Mouse (Mus musculus): ENCODE data around the gene Wbp4.
A peak's percentile ranks its signal among the peaks of the same experiment; 100 is the strongest.
"Not testable (repeated sequence)": the region's sequence is repeated elsewhere in the genome, so short reads cannot be mapped to it uniquely, and the experiment has no call there.

Wbp4 gene

DNA sequence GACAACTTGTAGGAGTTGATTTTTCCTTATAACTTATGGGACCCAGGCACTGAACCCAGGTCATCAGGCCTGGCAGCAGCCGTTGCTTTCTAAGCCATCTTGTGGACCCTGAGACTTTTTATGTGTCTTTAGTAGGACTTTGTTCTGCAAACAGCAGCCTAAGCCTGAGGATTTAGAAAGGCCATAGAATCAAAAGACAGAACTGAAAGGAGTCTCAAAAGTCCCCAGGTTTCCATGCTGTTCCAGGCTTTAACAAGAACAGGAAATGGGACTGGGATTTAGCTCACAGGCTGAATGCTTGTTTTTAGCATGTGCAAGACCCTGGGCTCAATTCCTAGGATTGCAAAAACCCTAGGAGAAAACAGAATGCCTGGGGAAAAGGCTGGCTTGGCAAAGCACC, 26.5 kb upstream of the Wbp4 start:
- DNase-seq (ENCODE audit: low read depth, low spot score) = no peak

DNA sequence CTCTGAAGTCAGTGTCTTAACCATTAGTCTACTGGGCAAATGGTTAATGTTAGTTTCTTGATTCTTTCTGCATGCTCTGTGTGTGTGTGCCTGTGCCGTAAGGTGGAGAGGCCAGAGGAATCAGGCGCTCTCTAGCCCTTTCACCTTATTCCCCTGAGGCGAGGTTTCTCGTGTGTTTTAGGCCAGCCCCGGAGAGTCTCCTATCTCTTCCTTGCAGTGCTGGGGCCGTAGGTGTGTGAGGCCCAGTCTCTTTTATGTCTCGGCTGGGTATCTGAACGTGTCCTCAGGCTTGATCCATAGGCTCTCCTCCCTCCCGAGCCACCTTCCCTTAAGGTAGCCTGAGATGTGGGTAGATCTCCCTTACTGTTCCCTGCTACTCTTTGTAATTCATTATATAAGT, 24.9 kb upstream of the Wbp4 start:
- no peak for DNase-seq (ENCODE audit: low read depth, low spot score)

DNA sequence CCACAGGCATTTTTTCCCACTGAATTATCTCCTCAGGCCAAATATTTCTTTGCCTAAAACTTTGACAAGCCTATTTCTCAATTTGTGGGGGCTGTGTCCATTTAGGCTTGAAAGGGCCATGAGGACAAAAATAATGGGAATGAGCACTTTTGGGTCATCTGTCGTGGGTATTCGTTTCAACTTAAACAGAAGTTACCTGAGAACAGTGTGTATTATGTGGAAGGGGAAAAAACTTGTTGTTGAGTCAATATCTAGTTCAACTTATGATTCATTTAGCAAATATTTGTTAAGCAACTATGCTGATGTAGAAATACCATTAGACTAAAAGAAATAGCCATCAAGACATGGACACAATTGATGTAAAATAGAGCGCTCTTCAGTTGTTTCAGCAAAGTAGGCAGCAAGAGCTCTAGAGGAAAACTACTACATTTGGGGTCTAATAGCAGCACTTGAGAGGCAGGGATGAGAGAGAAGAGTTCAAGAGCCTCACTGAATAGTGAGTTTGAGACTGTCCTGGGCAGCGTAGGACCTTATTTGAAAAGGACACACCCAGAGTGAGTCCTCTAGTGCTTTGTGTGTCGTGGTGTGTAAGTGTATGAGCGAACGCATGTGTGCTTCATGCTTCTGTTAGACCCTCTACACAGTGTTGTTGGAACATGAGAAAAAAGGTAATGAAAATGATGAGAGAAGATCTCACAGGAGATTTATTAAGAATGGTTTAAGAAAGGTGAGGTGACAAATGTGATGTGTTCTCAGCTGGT, 23.1 kb upstream of the Wbp4 start:
- no peak for DNase-seq (ENCODE audit: low read depth, low spot score)

DNA sequence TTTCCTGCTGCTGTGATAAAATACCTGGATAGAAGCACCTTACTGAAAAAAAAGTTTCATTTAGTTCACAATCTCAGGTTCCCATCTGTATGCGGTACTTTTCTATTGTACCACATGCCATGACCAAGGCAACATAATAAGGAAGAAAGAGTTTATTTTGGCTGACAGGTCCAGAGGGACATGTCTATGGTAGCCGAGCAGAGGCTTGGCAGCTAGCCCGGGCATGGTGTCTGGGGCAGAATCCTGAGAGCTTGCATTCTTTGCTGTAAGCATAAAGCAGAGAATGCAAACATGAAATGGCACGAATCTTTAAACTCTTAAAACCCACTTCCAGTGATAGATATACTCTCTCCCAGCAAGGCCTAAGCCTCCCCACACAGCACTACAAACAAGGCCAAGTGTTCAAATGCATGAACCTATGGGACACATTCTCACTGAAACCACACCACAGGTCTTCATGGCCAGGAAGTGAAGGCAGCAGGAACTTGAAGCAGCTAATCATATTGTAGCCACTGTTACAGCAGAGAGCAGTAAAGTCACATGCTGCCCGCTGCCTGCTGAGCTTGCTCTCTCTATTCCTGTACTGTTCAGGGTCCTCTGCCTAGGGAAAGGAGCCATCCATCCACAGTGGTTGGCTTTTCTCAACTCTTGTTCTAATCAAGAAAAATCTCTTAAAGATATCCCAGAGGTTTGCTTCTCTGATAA, 22.2 kb upstream of the Wbp4 start:
- DNase-seq (ENCODE audit: low read depth, low spot score) = no peak

DNA sequence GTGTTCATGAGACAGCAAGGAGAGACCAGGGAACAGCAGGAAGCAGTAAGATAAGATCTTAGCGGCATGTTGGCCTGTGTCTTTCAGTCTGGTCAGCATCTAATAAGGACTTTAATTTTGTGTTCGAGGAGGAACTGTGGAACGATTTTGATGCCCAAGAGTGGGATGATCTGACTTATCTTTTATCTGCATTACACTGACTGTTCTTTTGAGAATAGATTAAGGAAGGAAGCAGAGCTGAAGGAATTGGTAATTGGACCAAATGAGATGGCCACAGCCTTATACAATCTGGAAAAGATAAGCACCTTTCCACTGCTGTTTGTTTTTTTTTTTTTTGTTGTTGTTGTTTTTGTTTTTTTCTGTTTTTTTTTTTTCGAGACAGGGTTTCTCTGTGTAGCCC, 19.4 kb upstream of the Wbp4 start:
- DNase-seq (ENCODE audit: low read depth, low spot score) = no peak

DNA sequence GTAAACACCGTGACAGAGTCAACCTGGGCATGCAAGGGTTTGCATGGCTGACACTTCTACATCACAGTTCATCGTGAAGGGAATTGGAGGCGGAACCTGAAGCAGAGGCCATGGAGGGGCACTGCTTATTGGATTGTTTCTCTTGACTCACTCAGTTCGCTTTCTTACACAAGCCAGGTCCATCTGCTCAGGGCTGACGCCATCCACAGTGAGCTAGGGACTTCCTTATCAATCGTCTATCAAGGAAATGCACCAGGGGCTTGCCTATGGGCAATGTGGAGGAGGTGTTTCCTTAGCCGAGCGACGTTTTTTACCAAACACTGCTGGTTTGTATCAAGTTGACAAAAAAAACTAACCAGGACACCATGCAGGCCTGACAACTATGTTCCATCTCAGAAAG, 18.0 kb upstream of the Wbp4 start:
- no peak for DNase-seq (ENCODE audit: low read depth, low spot score)

DNA sequence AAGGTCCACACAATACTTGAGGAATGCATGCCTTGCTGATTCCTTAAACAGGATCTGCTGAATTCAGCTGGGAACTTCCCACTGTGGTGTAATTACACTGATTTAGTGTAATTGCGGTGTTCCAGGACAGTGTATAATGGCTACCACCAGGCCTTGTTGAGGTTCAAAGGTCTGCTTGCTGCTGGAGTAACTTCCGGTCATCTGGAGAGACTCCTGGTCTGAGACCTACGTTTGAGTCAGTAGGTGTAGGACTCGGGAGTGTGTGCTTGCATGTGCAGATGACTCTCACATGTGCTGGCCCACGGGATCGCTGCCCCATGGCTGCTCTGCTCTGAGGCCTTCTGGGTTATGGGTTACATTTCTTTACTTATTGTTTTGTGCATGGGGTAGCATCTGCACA, 13.0 kb upstream of the Wbp4 start:
- DNase-seq (ENCODE audit: low read depth, low spot score) = no peak

DNA sequence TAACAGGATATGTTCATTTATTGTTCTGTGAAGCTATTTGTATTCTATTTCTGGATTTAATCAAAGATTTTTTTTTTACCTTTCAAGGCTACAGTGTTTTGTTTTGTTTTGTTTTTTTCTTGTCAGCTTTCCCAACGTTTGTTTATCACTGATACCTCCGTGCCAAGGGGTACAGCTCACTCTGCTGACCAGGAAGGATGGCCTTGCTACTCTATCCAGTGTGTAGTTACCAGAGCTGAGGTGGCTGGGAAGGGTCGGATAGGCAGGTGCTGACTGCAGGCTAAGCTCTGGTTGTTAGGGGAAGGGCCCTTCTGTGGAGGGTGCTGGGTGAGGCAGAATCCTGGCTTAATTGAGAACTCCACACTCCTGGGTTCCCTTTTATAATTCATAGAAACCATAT, 8.9 kb upstream of the Wbp4 start:
- DNase-seq (ENCODE audit: low read depth, low spot score) = no peak

DNA sequence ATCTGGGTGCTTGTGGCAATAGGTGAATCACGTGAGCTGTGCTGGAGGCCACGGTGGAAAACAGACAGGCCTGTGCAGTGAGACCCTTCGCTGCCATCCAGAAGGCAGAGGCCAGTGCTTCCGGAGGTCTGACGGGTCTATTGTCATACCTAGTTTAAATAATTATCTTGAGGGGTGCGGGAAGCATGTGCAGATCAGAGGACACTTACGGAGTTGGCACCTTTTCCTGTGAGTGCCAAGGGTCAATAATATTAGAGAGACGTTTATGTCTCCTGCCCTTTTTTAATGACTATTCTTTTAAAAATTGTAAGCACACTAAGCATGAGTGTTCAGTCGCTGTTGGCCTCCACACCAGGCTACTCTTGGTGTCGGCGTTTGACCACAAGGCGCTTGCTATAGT, 7.8 kb upstream of the Wbp4 start:
- DNase-seq (ENCODE audit: low read depth, low spot score) = no peak

DNA sequence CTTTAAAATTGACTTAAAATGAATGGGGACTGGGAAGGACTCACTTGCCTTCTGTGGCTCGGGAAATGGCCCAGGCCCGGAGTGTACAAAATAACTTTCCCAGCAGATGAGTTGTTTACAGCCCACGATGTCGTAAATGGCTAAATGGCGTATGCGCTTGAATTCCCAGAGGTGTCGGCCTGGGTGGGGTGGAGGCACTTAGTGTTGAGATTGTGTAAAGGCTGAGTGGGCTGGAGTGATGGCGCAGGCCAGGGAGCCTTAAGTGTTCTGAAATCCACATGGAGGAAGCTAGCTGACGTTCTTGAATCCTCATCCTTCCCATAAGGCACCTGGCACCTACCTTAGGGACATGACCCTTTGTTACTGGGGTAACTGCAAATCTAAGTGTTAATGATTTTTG, 7.2 kb upstream of the Wbp4 start:
- no peak for DNase-seq (ENCODE audit: low read depth, low spot score)

DNA sequence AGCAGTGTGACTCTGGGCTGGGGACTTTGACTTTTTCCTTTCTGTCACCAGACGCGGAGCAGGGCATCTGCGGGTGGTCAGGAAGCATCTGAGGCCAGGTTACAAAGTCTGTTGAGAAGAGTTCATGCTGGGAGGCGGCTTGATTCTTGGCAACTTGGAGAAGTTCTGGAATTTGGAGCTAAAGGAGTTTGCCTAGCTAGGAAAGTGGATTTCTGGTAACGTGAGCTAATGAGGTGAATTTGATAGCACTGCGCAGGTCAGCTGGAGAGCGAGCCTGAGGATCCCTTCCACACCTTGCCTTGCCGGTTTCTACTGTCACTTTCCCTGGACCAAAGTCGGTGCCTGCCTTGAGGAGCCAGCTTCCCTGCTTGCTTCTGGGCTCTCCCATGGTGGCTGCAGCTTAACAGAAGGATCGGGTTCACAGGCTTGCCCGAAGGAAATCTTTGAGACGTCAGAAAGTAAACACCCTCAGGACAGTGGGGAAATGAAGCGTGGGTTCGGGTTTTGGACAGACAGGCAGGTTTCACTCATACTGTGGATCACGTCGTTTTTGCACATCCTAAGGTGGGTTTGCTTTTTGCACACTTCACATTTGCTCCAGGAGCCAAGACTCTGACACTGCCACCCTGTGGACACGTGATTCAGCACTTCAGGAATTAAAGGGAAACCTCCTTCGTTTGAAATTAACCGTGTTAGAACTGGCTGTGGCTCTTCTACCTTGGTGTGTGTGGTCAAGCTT, 5.8 kb upstream of the Wbp4 start:
- DNase-seq (ENCODE audit: low read depth, low spot score) = no peak

DNA sequence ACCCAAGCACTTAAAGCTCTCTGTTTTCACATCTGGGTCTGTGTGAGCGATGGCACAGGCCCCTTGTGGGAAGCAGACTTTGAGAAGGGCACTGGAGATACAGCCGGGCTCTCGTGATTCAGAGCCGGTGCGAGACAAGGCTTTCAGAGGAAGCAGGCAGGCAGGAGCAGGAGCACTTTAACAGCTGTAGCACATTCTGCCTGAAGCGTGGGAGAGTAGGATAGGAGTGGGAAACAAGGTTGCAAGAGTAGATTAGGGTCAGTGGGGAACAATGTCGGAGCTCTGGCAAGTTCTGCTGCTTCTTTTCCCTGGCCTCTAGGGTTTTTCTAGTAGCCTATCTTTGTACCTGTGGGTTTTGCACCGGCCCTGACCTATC, 5.3 kb upstream of the Wbp4 start:
- DNase-seq (ENCODE audit: low read depth, low spot score) = no peak

DNA sequence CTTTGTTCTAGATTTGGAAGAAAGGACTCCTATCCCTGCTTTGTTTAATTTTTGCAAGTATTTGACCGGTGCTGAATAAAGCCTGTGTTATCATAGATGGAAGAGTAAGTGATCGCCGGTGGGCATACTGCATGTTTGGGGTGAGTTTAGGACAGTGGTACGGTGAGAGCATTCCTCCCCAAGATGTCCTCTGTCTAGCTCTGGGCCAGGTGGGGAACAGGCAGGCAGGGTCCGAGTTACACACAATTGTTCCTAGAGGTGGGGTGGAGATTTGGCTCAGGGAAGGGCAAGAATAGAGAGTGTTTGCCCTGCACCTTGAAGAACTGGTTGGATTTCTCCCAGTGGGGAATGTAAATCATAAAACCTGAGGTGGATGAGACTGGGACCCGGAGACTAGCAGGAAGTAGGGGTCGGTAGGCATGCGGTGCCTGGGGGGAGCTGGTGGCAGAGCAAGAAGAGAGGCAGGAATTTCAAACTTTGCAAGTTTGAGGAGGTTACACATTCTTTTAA, 2.3 kb upstream of the Wbp4 start:
- no peak for DNase-seq (ENCODE audit: low read depth, low spot score)

DNA sequence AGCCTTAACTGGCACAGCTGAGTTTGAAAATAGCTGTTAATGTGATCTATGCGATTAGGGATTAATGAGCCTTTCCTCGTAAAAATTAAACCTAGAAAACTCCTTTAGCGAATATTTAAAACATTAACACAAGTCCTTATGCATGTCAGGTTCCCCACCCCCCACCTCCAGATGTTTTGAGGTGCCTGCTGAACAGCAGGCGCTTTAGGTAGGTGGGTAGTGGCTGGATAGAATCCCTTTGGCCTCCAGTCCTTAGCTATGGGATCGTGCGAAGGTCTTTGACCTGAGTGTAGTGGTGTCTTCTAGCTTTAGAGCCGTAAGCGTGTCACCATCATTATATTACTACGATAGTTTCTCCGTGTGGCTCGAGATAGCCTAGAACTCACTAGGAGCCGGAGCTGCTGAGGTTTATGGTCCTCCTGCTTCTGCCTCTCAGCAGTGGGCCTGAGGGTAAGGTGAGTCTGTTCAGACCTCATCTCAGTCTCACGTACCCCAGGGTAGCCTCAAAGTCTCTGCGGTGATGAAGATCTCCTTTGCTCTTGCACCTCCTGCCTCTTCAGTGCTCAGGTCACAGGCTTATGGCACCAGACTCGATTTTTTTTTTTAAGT, 1.5 kb upstream of the Wbp4 start:
- DNase-seq (ENCODE audit: low read depth, low spot score) = no peak

DNA sequence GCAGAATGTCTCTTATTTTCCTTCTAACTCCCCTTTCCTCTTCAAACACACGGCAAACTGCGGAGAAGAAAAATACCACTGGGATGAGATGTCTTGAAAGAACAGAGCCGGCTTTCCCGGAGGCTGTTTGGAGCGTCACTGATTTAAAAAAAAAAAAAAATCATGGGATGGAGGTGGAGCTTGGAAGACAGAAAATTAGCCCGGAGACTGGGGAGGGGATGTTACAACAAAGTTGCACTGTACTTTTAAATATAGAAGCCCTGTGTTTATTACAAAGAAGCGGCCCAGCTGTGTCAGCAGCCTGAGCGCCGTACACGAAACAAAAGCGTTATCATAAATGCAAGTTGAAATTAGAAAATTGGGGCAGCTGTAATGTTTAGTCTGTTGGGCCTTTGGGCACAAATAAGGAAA, 936 bp upstream of the Wbp4 start:
- peak; percentile 49 for DNase-seq (ENCODE audit: low read depth, low spot score)

DNA sequence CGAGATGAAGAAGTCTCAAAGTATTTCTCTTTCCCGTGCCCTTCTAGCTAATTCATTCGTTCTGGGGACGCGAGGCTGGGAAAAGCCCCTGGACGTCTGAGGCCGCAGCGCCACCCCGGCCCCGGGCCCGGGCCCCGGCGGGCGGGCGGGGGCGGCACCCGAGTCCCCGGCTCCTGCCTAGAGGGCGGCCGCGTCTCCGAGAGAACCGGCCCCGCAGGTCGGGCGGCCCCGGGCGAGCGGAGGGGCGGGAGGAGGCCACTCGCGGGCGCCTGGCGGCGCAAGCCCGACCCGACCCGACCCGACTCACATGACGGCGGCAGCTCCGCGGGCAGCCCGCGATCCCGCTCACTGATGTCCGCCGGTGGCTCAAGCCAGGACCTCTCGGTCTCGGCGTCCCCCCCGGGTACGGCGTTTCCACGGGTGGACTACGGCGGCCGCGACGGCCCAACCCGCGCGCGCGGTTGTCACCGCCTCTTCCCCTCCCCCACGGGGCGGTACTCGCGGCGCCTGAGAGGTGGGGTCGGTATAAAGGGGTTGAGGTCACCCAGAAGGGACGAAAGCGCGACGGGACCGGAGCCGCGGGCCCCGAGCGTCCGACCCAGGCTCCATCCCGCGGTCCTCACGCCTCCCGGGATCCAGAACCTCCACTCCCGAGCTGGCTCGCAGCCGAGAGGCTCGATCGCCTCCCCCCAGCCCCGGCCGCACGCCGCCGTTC, 539 bp downstream of the Wbp4 start, which contains the start of gene Elf1:
Gene Elf1, plus strand, starts transcription at position 571 of the 715 bp plus-strand sequence.
- peak; percentile 88 for DNase-seq (ENCODE audit: low read depth, low spot score)

DNA sequence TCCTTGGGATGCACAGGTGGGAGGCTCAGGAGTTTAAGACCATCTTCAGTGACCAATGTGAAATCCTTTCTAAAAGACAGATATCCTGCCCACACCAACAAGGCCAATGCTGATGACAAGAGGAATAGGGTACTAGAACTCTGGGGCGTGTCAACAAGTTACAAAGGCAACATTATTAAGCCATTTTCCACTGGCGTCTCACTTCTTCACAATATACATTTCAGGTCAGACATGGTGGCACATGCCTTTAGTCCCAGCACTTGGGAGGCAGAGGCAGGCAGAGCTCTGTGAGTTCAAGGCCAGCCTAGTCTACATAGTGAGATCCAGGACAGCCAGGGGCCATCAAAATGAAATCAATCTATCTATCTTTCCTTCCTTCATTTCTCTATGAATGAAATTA, 7.9 kb downstream of the Wbp4 start:
- no peak for DNase-seq (ENCODE audit: low read depth, low spot score)

DNA sequence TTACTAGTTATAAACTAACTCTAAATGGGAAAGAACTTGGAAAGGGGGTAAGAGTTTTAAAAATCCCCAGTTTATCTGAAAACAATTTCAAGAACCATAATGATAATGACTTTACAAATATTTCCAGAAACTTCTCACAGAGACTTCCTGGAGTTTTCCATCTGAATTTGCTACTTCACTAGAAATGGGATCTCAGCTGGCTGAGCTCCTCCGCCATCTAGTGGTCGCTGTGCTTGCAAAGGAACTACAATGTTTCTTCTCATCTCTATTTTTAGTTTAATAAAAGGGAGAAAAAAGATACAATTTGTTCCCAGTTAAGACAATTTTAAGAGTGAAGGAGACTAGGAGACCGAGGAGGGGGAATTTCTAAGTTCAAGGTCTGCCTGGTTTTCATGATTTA, 13.7 kb downstream of the Wbp4 start:
- DNase-seq (ENCODE audit: low read depth, low spot score) = peak; percentile 46

DNA sequence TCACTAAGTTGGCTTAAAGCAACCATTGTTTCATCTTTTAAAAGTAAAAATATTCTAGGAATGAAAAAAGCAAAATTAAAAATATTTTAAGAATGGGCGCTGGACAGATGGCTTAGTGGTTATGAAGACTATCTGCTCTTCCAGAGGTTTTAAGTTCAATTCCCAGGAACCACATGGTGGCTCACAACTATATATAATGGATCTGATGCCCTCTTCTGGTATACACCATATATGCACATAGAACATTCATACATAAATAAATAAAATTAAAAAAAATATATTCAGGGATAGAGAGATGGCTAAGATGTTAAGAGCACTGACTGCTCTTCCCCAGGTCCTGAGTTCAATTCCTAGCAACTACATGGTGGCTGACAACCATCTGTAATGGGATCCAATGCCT, 15.7 kb downstream of the Wbp4 start:
- no peak for DNase-seq (ENCODE audit: low read depth, low spot score)

DNA sequence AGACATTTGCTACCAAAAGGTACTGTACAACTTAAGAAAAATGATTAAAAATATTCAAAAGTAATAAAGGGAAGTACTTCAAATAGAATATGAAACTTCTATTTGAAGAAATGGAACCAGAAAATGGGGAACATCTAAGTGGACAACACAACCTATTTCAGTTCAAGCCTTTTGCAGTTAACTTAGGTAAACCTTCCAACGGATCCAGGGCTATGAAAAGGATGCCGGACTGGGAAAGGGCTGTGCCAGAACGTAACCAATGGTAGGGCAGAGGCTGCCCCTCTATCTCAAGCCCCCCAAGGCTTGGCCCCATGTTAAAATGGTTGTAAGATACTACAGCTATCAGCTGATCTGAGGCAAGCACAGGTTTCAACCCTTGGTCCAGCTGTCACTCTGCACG, 20.3 kb downstream of the Wbp4 start:
- no peak for DNase-seq (ENCODE audit: low read depth, low spot score)

DNA sequence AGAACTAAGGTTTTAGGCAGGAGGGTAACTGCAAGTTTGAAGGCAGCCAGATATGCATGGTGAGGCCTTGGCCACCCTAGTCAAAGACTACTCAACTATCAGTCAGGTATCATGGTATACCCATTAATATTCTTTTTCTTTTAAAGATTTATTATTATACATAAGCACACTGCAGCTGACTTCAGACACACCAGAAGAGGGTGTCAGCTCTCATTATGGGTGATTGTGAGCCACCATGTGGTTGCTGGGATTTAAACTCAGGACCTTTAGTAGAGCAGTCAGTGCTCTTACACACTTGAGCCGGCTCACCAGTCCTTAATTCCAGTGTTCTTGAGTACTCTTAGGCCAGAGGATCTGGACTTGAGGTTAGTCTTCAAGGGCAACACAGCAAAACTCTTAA, 20.9 kb downstream of the Wbp4 start:
- DNase-seq (ENCODE audit: low read depth, low spot score) = no peak

DNA sequence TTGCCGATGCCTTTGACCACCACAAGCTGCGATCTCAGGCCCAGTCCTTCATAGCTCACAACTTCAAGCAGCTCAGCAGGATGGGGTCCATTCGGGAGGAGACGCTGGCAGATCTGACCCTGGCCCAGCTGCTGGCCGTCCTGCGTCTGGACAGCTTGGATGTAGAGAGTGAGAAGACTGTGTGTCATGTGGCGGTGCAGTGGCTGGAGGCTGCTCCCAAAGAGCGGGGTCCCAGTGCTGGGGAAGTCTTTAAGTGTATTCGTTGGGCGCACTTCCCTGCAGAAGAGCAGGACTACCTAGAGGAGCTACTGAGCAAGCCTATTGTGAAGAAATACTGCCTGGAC, 28.8 kb downstream of the Wbp4 start:
- DNase-seq (ENCODE audit: low read depth, low spot score) = not testable (repeated sequence)

Measured in forelimb bud, embryonic 11.5 days (tissue).